Mouse (Mus musculus): ENCODE data around the gene Akt3. TPM values are rescaled to one million over a fixed set of nuclear protein-coding genes. Genes with fewer than 3 reads are reported as not detected.

Akt3 gene
- 29.6 TPM for polyA plus RNA-seq (2021)

GRCm38 (mm10) chr1:177258034-177258342, at the start of gene Akt3:
TSS of gene Akt3 (minus strand) at chr1:177258203.
- TF ChIP-seq CTCF (IDR thresholded peaks at IDR 0.05): no peak

GRCm38 (mm10) chr1:177307549-177307948, 49.5 kb upstream of the Akt3 start:
- POLR2A ChIA-PET: interaction anchor here (1.5 kb wide), 1 partner anchor 14 kb away, joined by 3 read pairs; no protein-coding TSS in a partner anchor
- ATAC-seq (no peak), DNase-seq (ENCODE audit: low read depth, low spot score) (no peak)
- H3K27me3 ChIP-seq: peaks cover 5% of the 10 kb centered on the region
- CTCF ChIA-PET: interaction anchor here (1.6 kb wide), 1 partner anchor 15 kb away, joined by 4 read pairs; no protein-coding TSS in a partner anchor
- no peak for TF ChIP-seq CTCF (IDR thresholded peaks at IDR 0.05)
- in situ Hi-C loops (cut with MboI; ENCODE audit: low pct_unique_long_range_greater_than_20kb): no loop called here

More at GRCm38 (mm10) chr1:177258034-177258342, at the start of gene Akt3:
- H3K27me3 ChIP-seq: no peaks in the 10 kb centered on the region
- ATAC-seq: peak; percentile 41
- in situ Hi-C loops (cut with MboI; ENCODE audit: low pct_unique_long_range_greater_than_20kb): no loop called here
- DNase-seq (ENCODE audit: low read depth, low spot score): no peak
- CTCF ChIA-PET: no interaction called here
- POLR2A ChIA-PET: interaction anchor here (0.7 kb wide), 2 partner anchors 184 to 1582 kb away, joined by 3 read pairs; no protein-coding TSS in a partner anchor

GRCm38 (mm10) chr1:177298231-177298630, 40.2 kb upstream of the Akt3 start:
- in situ Hi-C loops (cut with MboI; ENCODE audit: low pct_unique_long_range_greater_than_20kb): no loop called here
- ATAC-seq (no peak), DNase-seq (ENCODE audit: low read depth, low spot score) (no peak)
- CTCF ChIA-PET: no interaction called here
- no peak for TF ChIP-seq CTCF (IDR thresholded peaks at IDR 0.05)
- H3K27me3 ChIP-seq: peaks cover 8% of the 10 kb centered on the region
- POLR2A ChIA-PET: no interaction called here

DNA sequence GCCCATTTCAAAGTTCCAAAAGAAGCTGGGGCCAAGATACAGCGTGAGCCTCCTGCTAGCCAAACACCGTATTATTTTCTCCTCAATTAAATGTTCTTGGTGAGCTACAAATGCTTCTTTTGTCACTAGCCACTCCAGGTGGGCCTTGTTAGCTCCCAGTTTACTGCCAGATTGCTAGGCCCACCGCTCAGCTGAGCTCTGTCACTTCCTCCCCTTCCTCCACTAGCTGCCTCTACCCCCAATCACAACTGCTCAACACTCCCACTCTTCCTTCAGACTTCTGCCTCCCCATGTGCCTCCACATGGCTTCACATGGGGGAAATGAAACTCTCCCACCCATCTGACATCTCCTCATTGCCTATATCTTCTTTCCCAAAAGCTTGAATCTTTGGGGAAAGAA, 28.8 kb upstream of the Akt3 start:
- TF ChIP-seq CTCF (IDR thresholded peaks at IDR 0.05): no peak
- H3K27me3 ChIP-seq: peaks cover 6% of the 10 kb centered on the region
- ChIA-PET POLR2A (no interaction called here), CTCF (interaction anchor here (1.2 to 1.3 kb wide), 2 partner anchors 18 to 25 kb away, joined by 3 to 4 read pairs; no protein-coding TSS in a partner anchor)
- no peak for DNase-seq (ENCODE audit: low read depth, low spot score)
- in situ Hi-C loops (cut with MboI; ENCODE audit: low pct_unique_long_range_greater_than_20kb): no loop called here
- ATAC-seq: no peak

DNA sequence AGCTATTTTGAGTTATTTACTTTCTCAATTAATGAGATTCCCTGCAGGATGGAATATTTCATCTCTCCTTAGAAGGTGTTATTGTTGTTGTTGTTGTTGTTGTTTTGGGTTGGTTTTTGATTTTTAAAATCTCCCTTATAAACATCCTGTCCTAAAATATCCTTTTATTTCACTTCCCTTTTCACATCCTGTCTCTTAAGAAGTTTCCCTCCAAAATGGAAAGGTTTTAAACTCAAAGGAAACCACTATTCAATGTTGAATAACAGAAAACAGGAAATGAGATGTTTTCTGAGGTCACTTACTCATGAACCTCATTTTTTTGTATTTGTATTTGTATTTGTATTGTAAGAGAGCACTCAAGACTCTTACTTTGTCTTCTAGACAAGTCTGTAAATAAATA, 23.9 kb upstream of the Akt3 start:
- in situ Hi-C loops (cut with MboI; ENCODE audit: low pct_unique_long_range_greater_than_20kb): no loop called here
- ATAC-seq: no peak
- H3K27me3 ChIP-seq: peaks cover 6% of the 10 kb centered on the region
- no peak for TF ChIP-seq CTCF (IDR thresholded peaks at IDR 0.05)
- POLR2A ChIA-PET: no interaction called here
- CTCF ChIA-PET: interaction anchor here (1.1 to 1.4 kb wide), 2 partner anchors 11 to 38 kb away, joined by 3 read pairs; no protein-coding TSS in a partner anchor
- no peak for DNase-seq (ENCODE audit: low read depth, low spot score)

DNA sequence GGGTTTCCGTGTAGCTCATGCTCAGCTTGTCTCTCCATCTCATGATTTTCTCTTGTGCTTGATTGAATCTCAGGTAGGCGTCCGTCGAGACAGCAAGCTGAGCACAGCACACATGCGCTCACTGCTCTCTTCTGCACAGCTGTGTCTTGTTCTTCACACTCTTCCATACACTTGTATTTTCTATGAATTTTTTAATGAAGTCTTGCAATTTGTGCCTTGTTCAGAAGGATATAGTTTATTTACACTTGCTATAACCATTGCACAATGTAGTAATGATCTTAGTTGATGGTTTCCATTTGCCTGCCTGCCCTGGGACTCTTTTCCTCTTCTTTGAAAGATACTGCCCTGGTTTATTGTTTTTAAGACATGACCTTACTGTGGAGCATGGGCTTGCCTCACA, 19.4 kb upstream of the Akt3 start:
- ChIA-PET CTCF (no interaction called here), POLR2A (no interaction called here)
- TF ChIP-seq CTCF (IDR thresholded peaks at IDR 0.05): no peak
- H3K27me3 ChIP-seq: peaks cover 3% of the 10 kb centered on the region
- ATAC-seq: no peak
- in situ Hi-C loops (cut with MboI; ENCODE audit: low pct_unique_long_range_greater_than_20kb): no loop called here
- no peak for DNase-seq (ENCODE audit: low read depth, low spot score)

DNA sequence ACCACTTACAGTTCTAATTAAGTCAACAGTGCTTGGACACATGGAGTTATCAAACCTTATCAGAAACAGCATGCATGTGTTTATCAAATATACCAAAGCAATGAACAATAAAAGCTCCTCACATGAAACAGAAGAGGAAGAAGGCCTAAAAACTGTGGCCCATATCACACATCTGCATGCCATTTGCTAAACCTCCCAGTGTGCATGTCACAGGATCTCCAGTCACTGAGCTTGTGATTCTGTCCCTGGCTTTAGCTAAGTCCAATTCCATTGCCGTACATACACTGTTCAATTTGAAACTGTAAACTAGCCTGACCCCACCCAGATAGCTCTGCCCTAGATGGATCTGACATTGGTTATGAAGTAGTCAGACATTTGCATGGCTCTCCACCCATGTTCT, 9.6 kb upstream of the Akt3 start:
- ChIA-PET POLR2A (no interaction called here), CTCF (interaction anchor here (1.7 kb wide), 1 partner anchor 17 kb away, joined by 4 read pairs; no protein-coding TSS in a partner anchor)
- TF ChIP-seq CTCF (IDR thresholded peaks at IDR 0.05): no peak
- no peaks in the 10 kb centered on the region for H3K27me3 ChIP-seq
- ATAC-seq (no peak), DNase-seq (ENCODE audit: low read depth, low spot score) (no peak)
- in situ Hi-C loops (cut with MboI; ENCODE audit: low pct_unique_long_range_greater_than_20kb): no loop called here

GRCm38 (mm10) chr1:177262926-177263325, 4.9 kb upstream of the Akt3 start:
- ChIA-PET CTCF (no interaction called here), POLR2A (interaction anchor here (0.5 kb wide), 1 partner anchor 105 kb away, joined by 5 read pairs; no protein-coding TSS in a partner anchor)
- TF ChIP-seq CTCF (IDR thresholded peaks at IDR 0.05): no peak
- H3K27me3 ChIP-seq: no peaks in the 10 kb centered on the region
- DNase-seq (ENCODE audit: low read depth, low spot score) (no peak), ATAC-seq (no peak)
- in situ Hi-C loops (cut with MboI; ENCODE audit: low pct_unique_long_range_greater_than_20kb): loop anchor here (5.0 kb wide), 1 partner anchor 69 kb away; no protein-coding TSS in a partner anchor

DNA sequence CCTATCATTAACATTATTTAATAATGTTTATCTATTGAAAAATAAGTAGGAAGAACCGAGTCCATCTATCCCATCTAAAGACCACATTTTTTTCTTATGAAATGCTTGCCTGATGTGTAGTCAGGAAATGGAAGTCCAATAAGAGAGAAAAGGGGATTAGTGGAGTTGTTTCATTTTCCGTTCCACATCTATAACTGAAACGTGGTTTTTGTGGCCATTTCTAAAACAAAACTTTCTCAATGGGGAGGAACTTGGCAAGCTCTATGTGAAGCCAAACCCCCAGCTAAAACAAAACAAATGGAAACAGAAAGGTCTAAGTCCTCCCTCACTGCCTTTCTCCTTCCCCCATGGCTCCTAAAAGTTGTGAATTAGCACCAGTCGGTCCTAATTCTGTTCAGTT, 2.8 kb upstream of the Akt3 start:
- TF ChIP-seq CTCF (IDR thresholded peaks at IDR 0.05): no peak
- in situ Hi-C loops (cut with MboI; ENCODE audit: low pct_unique_long_range_greater_than_20kb): loop anchor here (5.0 kb wide), 1 partner anchor 72 kb away; no protein-coding TSS in a partner anchor
- ATAC-seq (no peak), DNase-seq (ENCODE audit: low read depth, low spot score) (no peak)
- no peaks in the 10 kb centered on the region for H3K27me3 ChIP-seq
- ChIA-PET CTCF (interaction anchor here (0.8 to 1.2 kb wide), 2 partner anchors 8 to 13 kb away, joined by 3 read pairs; no protein-coding TSS in a partner anchor), POLR2A (no interaction called here)

DNA sequence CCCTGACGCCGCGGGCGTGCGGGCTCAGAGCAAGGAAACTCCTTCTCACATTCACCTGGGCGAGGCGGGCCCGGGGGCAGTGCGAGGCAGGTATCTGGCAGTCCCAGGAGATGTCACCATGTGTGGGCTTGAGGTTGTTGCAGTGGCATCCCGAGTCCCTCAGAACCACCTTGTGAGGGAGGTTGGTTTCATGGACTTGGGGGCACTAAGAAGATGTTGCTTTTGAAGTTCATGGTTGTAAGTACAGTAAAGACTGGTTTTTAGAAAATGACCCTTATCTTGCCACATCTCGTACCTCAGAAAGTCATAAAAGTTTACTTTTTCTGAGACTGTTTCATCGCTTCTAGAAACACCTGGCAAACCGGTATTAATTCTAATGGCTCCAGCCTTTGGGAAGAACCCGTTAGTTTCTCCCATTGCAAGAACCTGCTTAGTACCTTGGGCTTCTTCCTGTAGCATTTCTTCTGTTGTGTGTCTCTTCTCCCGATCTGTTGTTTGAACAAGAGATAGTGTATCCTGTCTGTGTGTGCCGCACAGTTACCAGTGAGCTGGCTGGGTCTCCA, 1.1 kb upstream of the Akt3 start:
- no peaks in the 10 kb centered on the region for H3K27me3 ChIP-seq
- TF ChIP-seq CTCF (IDR thresholded peaks at IDR 0.05): no peak
- ATAC-seq: no peak
- ChIA-PET CTCF (interaction anchor here (1.2 kb wide), 1 partner anchor 15 kb away, joined by 3 read pairs; no protein-coding TSS in a partner anchor), POLR2A (interaction anchor here (1.0 kb wide), 1 partner anchor 64 kb away, joined by 3 read pairs; no protein-coding TSS in a partner anchor)
- DNase-seq (ENCODE audit: low read depth, low spot score): no peak
- in situ Hi-C loops (cut with MboI; ENCODE audit: low pct_unique_long_range_greater_than_20kb): no loop called here

- ChIA-PET POLR2A (interaction anchor here (0.7 to 1.0 kb wide), 3 partner anchors 63 to 1582 kb away, joined by 3 read pairs; no protein-coding TSS in a partner anchor), CTCF (no interaction called here)
- peak; percentile 83 for ATAC-seq
- in situ Hi-C loops (cut with MboI; ENCODE audit: low pct_unique_long_range_greater_than_20kb): no loop called here
- no peak for DNase-seq (ENCODE audit: low read depth, low spot score)
- H3K27me3 ChIP-seq: no peaks in the 10 kb centered on the region
- no peak for TF ChIP-seq CTCF (IDR thresholded peaks at IDR 0.05)
These were observed 487 bp upstream of the Akt3 start for GRCm38 (mm10) chr1:177258343-177259037.
